Mouse (Mus musculus): ENCODE measurements around the gene Itpr1. TPM values are rescaled to one million over a fixed set of nuclear protein-coding genes. Genes with fewer than 3 reads are reported as not detected.
A peak's percentile ranks its signal among the peaks of the same experiment; 100 is the strongest.

Itpr1 gene
- polyA plus RNA-seq, 1 experiment = 42.5 TPM

- Histone ChIP-seq H3K9me3 (replicated peaks; ENCODE audit: control insufficient read depth, insufficient read depth, low read length, poor library complexity, severe bottlenecking) (no peaks in the 10 kb centered on the region), H3K27me3 (ENCODE audit: control insufficient read depth, insufficient read depth, low read length, poor library complexity, severe bottlenecking) (no peaks in the 10 kb centered on the region), H3K27ac (ENCODE audit: insufficient read depth, low read length) (peak overlapping the region; percentile 83), H3K9ac (ENCODE audit: low read depth, poor library complexity, severe bottlenecking) (no peak overlapping the region), H3K36me3 (ENCODE audit: control insufficient read depth, insufficient read depth, low read length, poor library complexity, severe bottlenecking) (no peaks in the 10 kb centered on the region), H3K4me1 (ENCODE audit: control insufficient read depth, insufficient read depth, low read length) (peaks cover 8% of the 10 kb centered on the region), H3K4me3 (ENCODE audit: low read depth, low read length) (no peak overlapping the region)
- TF ChIP-seq POLR2A (IDR thresholded peaks at IDR 0.05; ENCODE audit: insufficient read depth, low read length) (no peak), EP300 (IDR thresholded peaks at IDR 0.05; ENCODE audit: insufficient read depth, low read depth, low read length) (no peak)
Measured at GRCm38 (mm10) chr6:108259671-108260070, 46.8 kb downstream of the Itpr1 start.

- Histone ChIP-seq H3K36me3 (ENCODE audit: control insufficient read depth, insufficient read depth, low read length, poor library complexity, severe bottlenecking) (no peaks in the 10 kb centered on the region; the same call in 1 of the 2 replicates), H3K4me3 (ENCODE audit: low read depth, low read length) (no peak overlapping the region), H3K27ac (ENCODE audit: insufficient read depth, low read length) (no peak overlapping the region), H3K9ac (ENCODE audit: low read depth, poor library complexity, severe bottlenecking) (no peak overlapping the region), H3K9me3 (replicated peaks; ENCODE audit: control insufficient read depth, insufficient read depth, low read length, poor library complexity, severe bottlenecking) (no peaks in the 10 kb centered on the region), H3K27me3 (ENCODE audit: control insufficient read depth, insufficient read depth, low read length, poor library complexity, severe bottlenecking) (no peaks in the 10 kb centered on the region), H3K4me1 (ENCODE audit: control insufficient read depth, insufficient read depth, low read length) (peaks cover 4% of the 10 kb centered on the region)
- no peak for TF ChIP-seq CTCF (IDR thresholded peaks at IDR 0.05; ENCODE audit: low read depth, low read length)
- TF ChIP-seq POLR2A (IDR thresholded peaks at IDR 0.05; ENCODE audit: insufficient read depth, low read length) = no peak
- TF ChIP-seq EP300 (IDR thresholded peaks at IDR 0.05; ENCODE audit: insufficient read depth, low read depth, low read length) = no peak
Measured at GRCm38 (mm10) chr6:108261506-108261905, 48.6 kb downstream of the Itpr1 start.

- no peak overlapping the region for H3K4me3 ChIP-seq (ENCODE audit: low read depth, low read length)
- peaks cover 3% of the 10 kb centered on the region for H3K4me1 ChIP-seq (ENCODE audit: control insufficient read depth, insufficient read depth, low read length)
- H3K9ac ChIP-seq (ENCODE audit: low read depth, poor library complexity, severe bottlenecking) = no peak overlapping the region
- no peaks in the 10 kb centered on the region for H3K27me3 ChIP-seq (ENCODE audit: control insufficient read depth, insufficient read depth, low read length, poor library complexity, severe bottlenecking)
- no peak for TF ChIP-seq CTCF (IDR thresholded peaks at IDR 0.05; ENCODE audit: low read depth, low read length)
- no peak for TF ChIP-seq EP300 (IDR thresholded peaks at IDR 0.05; ENCODE audit: insufficient read depth, low read depth, low read length)
- no peak for TF ChIP-seq POLR2A (IDR thresholded peaks at IDR 0.05; ENCODE audit: insufficient read depth, low read length)
- H3K36me3 ChIP-seq (ENCODE audit: control insufficient read depth, insufficient read depth, low read length, poor library complexity, severe bottlenecking) = no peaks in the 10 kb centered on the region; the same call in 1 of the 2 replicates
- H3K27ac ChIP-seq (ENCODE audit: insufficient read depth, low read length) = peak overlapping the region; percentile 28; the same call in 1 of the 2 replicates
- H3K9me3 ChIP-seq (replicated peaks; ENCODE audit: control insufficient read depth, insufficient read depth, low read length, poor library complexity, severe bottlenecking) = no peaks in the 10 kb centered on the region
Measured at GRCm38 (mm10) chr6:108264164-108264563, 51.3 kb downstream of the Itpr1 start.

- H3K9ac ChIP-seq (ENCODE audit: low read depth, poor library complexity, severe bottlenecking) = no peak overlapping the region
- no peak overlapping the region for H3K4me3 ChIP-seq (ENCODE audit: low read depth, low read length)
- no peaks in the 10 kb centered on the region for H3K9me3 ChIP-seq (replicated peaks; ENCODE audit: control insufficient read depth, insufficient read depth, low read length, poor library complexity, severe bottlenecking)
- no peaks in the 10 kb centered on the region for H3K36me3 ChIP-seq (ENCODE audit: control insufficient read depth, insufficient read depth, low read length, poor library complexity, severe bottlenecking)
- H3K27ac ChIP-seq (ENCODE audit: insufficient read depth, low read length) = peak overlapping the region; percentile 52
- H3K27me3 ChIP-seq (ENCODE audit: control insufficient read depth, insufficient read depth, low read length, poor library complexity, severe bottlenecking) = no peaks in the 10 kb centered on the region
- H3K4me1 ChIP-seq (ENCODE audit: control insufficient read depth, insufficient read depth, low read length) = no peaks in the 10 kb centered on the region
- no peak for TF ChIP-seq EP300 (IDR thresholded peaks at IDR 0.05; ENCODE audit: insufficient read depth, low read depth, low read length)
- TF ChIP-seq POLR2A (IDR thresholded peaks at IDR 0.05; ENCODE audit: insufficient read depth, low read length) = no peak
- no peak for TF ChIP-seq CTCF (IDR thresholded peaks at IDR 0.05; ENCODE audit: low read depth, low read length)
Measured at GRCm38 (mm10) chr6:108273451-108273850, 60.6 kb downstream of the Itpr1 start.

GRCm38 (mm10) chr6:108274364-108275084 is 61.6 kb downstream of the Itpr1 start:
- H3K27ac ChIP-seq (ENCODE audit: insufficient read depth, low read length) = no peak overlapping the region
- no peaks in the 10 kb centered on the region for H3K36me3 ChIP-seq (ENCODE audit: control insufficient read depth, insufficient read depth, low read length, poor library complexity, severe bottlenecking)
- TF ChIP-seq POLR2A (IDR thresholded peaks at IDR 0.05; ENCODE audit: insufficient read depth, low read length) (no peak), EP300 (IDR thresholded peaks at IDR 0.05; ENCODE audit: insufficient read depth, low read depth, low read length) (no peak), CTCF (IDR thresholded peaks at IDR 0.05; ENCODE audit: low read depth, low read length) (no peak)
- no peak overlapping the region for H3K4me3 ChIP-seq (ENCODE audit: low read depth, low read length)
- no peak overlapping the region for H3K9ac ChIP-seq (ENCODE audit: low read depth, poor library complexity, severe bottlenecking)
- no peaks in the 10 kb centered on the region for H3K27me3 ChIP-seq (ENCODE audit: control insufficient read depth, insufficient read depth, low read length, poor library complexity, severe bottlenecking)
- H3K9me3 ChIP-seq (replicated peaks; ENCODE audit: control insufficient read depth, insufficient read depth, low read length, poor library complexity, severe bottlenecking) = no peaks in the 10 kb centered on the region
- no peaks in the 10 kb centered on the region for H3K4me1 ChIP-seq (ENCODE audit: control insufficient read depth, insufficient read depth, low read length)

- no peak for TF ChIP-seq CTCF (IDR thresholded peaks at IDR 0.05; ENCODE audit: low read depth, low read length)
- no peak for TF ChIP-seq EP300 (IDR thresholded peaks at IDR 0.05; ENCODE audit: insufficient read depth, low read depth, low read length)
- no peak for TF ChIP-seq POLR2A (IDR thresholded peaks at IDR 0.05; ENCODE audit: insufficient read depth, low read length)
- Histone ChIP-seq H3K36me3 (ENCODE audit: control insufficient read depth, insufficient read depth, low read length, poor library complexity, severe bottlenecking) (no peaks in the 10 kb centered on the region), H3K4me1 (ENCODE audit: control insufficient read depth, insufficient read depth, low read length) (no peaks in the 10 kb centered on the region), H3K4me3 (ENCODE audit: low read depth, low read length) (no peak overlapping the region), H3K27me3 (ENCODE audit: control insufficient read depth, insufficient read depth, low read length, poor library complexity, severe bottlenecking) (no peaks in the 10 kb centered on the region), H3K9ac (ENCODE audit: low read depth, poor library complexity, severe bottlenecking) (no peak overlapping the region), H3K9me3 (replicated peaks; ENCODE audit: control insufficient read depth, insufficient read depth, low read length, poor library complexity, severe bottlenecking) (no peaks in the 10 kb centered on the region), H3K27ac (ENCODE audit: insufficient read depth, low read length) (no peak overlapping the region)
Measured at GRCm38 (mm10) chr6:108276880-108277507, 64.1 kb downstream of the Itpr1 start.

All from ES-Bruce4 (cell line).